Mouse (Mus musculus) testis, adult 2 months (tissue): Measurements from ENCODE around the gene Tlcd2.

Source experiments
- CTCF ChIP-seq: fragments of 200-500 bp; IDR thresholded peaks from 2 replicates; pipeline ENCODE4 v1.5.1; 2012; ENCODE audit warnings: low read depth, mild to moderate bottlenecking, inconsistent platforms, low read length, moderate library complexity; ENCODE audit not compliant: control insufficient read depth, insufficient read depth, insufficient replicate concordance
- POLR2A ChIP-seq: fragments of 200-500 bp; IDR thresholded peaks from 2 replicates; pipeline ENCODE4 v1.6.1; 2012; ENCODE audit warnings: low read depth, mild to moderate bottlenecking, inconsistent platforms, low read length, moderate library complexity; ENCODE audit not compliant: control insufficient read depth

- TF ChIP-seq CTCF, result no peak
- no peak for TF ChIP-seq POLR2A
These were observed 45.5 kb upstream of the Tlcd2 start for GRCm38 (mm10) chr11:75415994-75416393.
